Mouse (Mus musculus): ENCODE measurements around the gene Vrtn. TPM values are rescaled to one million over a fixed set of nuclear protein-coding genes. Genes with fewer than 3 reads are reported as not detected.

Gene Vrtn
- not detected in 2 replicates for polyA plus RNA-seq (2012; rRNA removed)

GRCm38 (mm10) chr12:84640654-84641053 is at the start of gene Vrtn:
Vrtn (plus strand) TSS chr12:84641019.

GRCm38 (mm10) chr12:84616977-84617630 is 23.7 kb upstream of the Vrtn start, which contains the start of gene Abcd4:
Abcd4 (minus strand) TSS chr12:84617413.

GRCm38 (mm10) chr12:84698319-84699081 is 57.7 kb downstream of the Vrtn start, which contains the start of gene Syndig1l:
Syndig1l (minus strand) TSS chr12:84698831.

Other genes starting within 250 kb of the Vrtn start
- gene Entpd5, start 232.0 kb upstream of the Vrtn start, polyA plus RNA-seq (2012; rRNA removed) = 5.4 and 6.0 TPM in 2 replicates
- gene Bbof1, start 231.9 kb upstream of the Vrtn start, polyA plus RNA-seq (2012; rRNA removed) = 0.37 and 0.49 TPM in 2 replicates
- gene Rnf113a2, start 223.8 kb upstream of the Vrtn start, polyA plus RNA-seq (2012; rRNA removed) = 10.6 and 10.8 TPM in 2 replicates
- gene Aldh6a1, start 190.0 kb upstream of the Vrtn start, polyA plus RNA-seq (2012; rRNA removed) = 10.8 and 12.3 TPM in 2 replicates
- 7.3 and 8.6 TPM in 2 replicates for gene Lin52, start 189.6 kb upstream of the Vrtn start, polyA plus RNA-seq (2012; rRNA removed)
- gene Vsx2, start 71.3 kb upstream of the Vrtn start, polyA plus RNA-seq (2012; rRNA removed) = not detected in 2 replicates
- 3.5 and 4.0 TPM in 2 replicates for gene Abcd4, start 23.6 kb upstream of the Vrtn start, polyA plus RNA-seq (2012; rRNA removed)
- gene Syndig1l, start 57.8 kb downstream of the Vrtn start, polyA plus RNA-seq (2012; rRNA removed) = 0.03 TPM in 2 replicates
- 21.2 and 25.6 TPM in 2 replicates for gene Npc2, start 132.1 kb downstream of the Vrtn start, polyA plus RNA-seq (2012; rRNA removed)
- 49.8 and 62.1 TPM in 2 replicates for gene Isca2, start 132.2 kb downstream of the Vrtn start, polyA plus RNA-seq (2012; rRNA removed)
- 0.23 and 0.24 TPM in 2 replicates for gene Ltbp2, start 235.5 kb downstream of the Vrtn start, polyA plus RNA-seq (2012; rRNA removed)